Mouse (Mus musculus) fibroblast of lung, adult 2 months (primary cell): Measurements from ENCODE around the gene Usp12.

Experiments used
- DNase-seq: peaks from one replicate; pipeline ENCODE4 v3.0.0-alpha.2; 2011; ENCODE audit warnings: low read depth

The Usp12 gene

GRCm38 (mm10) chr5:146692976-146693361, 101.8 kb downstream of the Usp12 start:
- no peak for DNase-seq

DNA sequence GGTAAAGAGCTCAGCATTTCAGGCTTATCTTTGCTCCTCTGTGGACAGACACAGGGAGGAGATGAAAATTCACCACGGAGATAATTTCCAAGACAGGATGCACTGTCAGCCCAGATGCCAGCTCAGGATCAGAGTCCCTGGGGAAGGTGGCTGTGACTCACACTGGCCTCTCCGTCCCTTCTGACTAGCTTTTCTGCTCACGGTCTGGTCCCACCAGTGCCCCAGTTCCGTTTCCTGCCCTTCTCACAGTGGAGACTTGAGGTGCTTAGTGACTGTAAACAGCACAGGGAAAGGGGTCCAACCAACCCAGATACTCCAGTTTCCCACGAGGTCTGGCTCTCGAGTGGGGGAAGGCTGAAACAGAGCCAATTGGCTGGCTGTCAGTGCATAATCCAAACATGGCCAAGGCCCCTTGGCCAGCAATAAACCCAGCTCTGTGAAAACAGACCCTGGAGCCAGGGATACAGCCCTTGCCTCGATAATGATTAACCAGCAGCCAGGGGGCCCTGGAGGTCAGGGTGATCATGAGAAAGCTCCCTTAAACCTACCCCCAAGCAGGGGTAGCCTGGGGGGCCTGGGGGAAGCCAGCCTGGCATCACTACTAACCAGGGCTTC, 102.3 kb downstream of the Usp12 start:
- DNase-seq = no peak

GRCm38 (mm10) chr5:146691745-146692144, 103.1 kb downstream of the Usp12 start:
- DNase-seq = no peak

GRCm38 (mm10) chr5:146687541-146688313, 107.1 kb downstream of the Usp12 start:
- no peak for DNase-seq

GRCm38 (mm10) chr5:146686954-146687353, 107.9 kb downstream of the Usp12 start:
- DNase-seq = no peak
